In genomic region chr15:83277451-83277850, GRCm38 (mm10) we compare ENCODE assay signal across 16 mouse cellular contexts. TPM values are rescaled to one million over a fixed set of nuclear protein-coding genes. Genes with fewer than 3 reads are reported as not detected.
DNase-seq lines count a peak whose midpoint lies in the region; ATAC-seq lines count a peak whose summit lies in the region.
"Had no signal": no experiment of that assay in that cellular context is flagged by ENCODE, and none has a peak within 500 bp of the region (broad histone marks: within the 10 kb centered on the region; RNA-seq: fewer than 3 reads in every experiment).

No protein-coding gene starts in this region.

- no peak for ATAC-seq in hindbrain, embryonic 13.5 days (ENCODE audit: low FRiP score)

- H3K27me3 ChIP-seq in hindbrain, embryonic 13.5 days, result no peaks in the 10 kb centered on the region
- H3K27me3 ChIP-seq: heart, embryonic 15.5 days had no signal

- no peak overlapping the region for H3K4me2 ChIP-seq in hindbrain, embryonic 13.5 days
- H3K4me2 ChIP-seq: heart, embryonic 15.5 days; liver, embryonic 13.5 days had no signal

- no peak overlapping the region for H3K27ac ChIP-seq in hindbrain, embryonic 13.5 days
- H3K27ac ChIP-seq: heart, embryonic 15.5 days; liver, embryonic 13.5 days; macrophage had no signal

- H3K9me3 ChIP-seq in hindbrain, embryonic 13.5 days, result no peaks in the 10 kb centered on the region
- H3K9me3 ChIP-seq: G1E; heart, embryonic 15.5 days; liver, embryonic 13.5 days had no signal

- H3K4me3 ChIP-seq in hindbrain, embryonic 13.5 days, result no peak overlapping the region
- H3K4me3 ChIP-seq: heart, embryonic 15.5 days; liver, embryonic 13.5 days had no signal

- DNase-seq in frontal cortex, adult 2 months (ENCODE audit: extremely low spot score in 1 of 2, low spot score in 1 of 2), result peak; percentile 44 to 71
- no peak for DNase-seq in frontal cortex, postnatal 10 days (ENCODE audit: low spot score in 2 of 2)
- DNase-seq in cerebellum, adult 8-10 months, result peak; percentile 50
- peak; percentile 23 to 68 for DNase-seq in left cerebral cortex, adult 9 months (ENCODE audit: low spot score in 2 of 2)
- peak; percentile 27 to 70 for DNase-seq in right cerebral cortex, postnatal 36 days (ENCODE audit: low spot score in 2 of 2)
- DNase-seq in heart, adult 8-10 months (ENCODE audit: low spot score), result no peak
- DNase-seq in urinary bladder, adult 2 months (ENCODE audit: low spot score), result no peak
- DNase-seq: B cell, adult 2 months; embryo, embryonic 11 days; gastrocnemius, postnatal 36 days; kidney, postnatal 25 days; liver, embryonic 13.5 days had no signal

- H3K36me3 ChIP-seq in hindbrain, embryonic 13.5 days, result no peaks in the 10 kb centered on the region
- H3K36me3 ChIP-seq: G1E; heart, embryonic 15.5 days; liver, embryonic 13.5 days had no signal

- H3K9ac ChIP-seq in hindbrain, embryonic 13.5 days, result no peak overlapping the region
- H3K9ac ChIP-seq: heart, embryonic 15.5 days; liver, embryonic 13.5 days had no signal

- 90% methylated on average over 4 of the region's 4 CpGs for WGBS in hindbrain, embryonic 13.5 days

- no peaks in the 10 kb centered on the region for H3K4me1 ChIP-seq in hindbrain, embryonic 13.5 days (replicated peaks)
- H3K4me1 ChIP-seq: heart, embryonic 15.5 days; liver, embryonic 13.5 days had no signal

RNA-seq across cellular contexts. Expression of gene A4galt, which starts 25.9 kb away (rescaled TPM):
- 5.0 and 6.7 TPM in 2 replicates for polyA plus RNA-seq in frontal cortex, adult 2 months (2012; rRNA removed)
- 1 to 10 TPM; 4.2 to 8.7 (median 5.8) TPM for total RNA-seq in heart, adult 8-10 months (2022)
- polyA plus RNA-seq in urinary bladder, adult 2 months (2012; rRNA removed), result 98.2 and 126 TPM in 2 replicates
- polyA plus RNA-seq in hindbrain, embryonic 13.5 days (2015; fragmentation: Nextera tagmentation; extraction: Ambion mirVana), result 3.0 and 4.4 TPM in 2 replicates
- polyA plus RNA-seq: G1E had no signal

Comparison
In these comparisons a context has a peak if more than half of its experiments do, and no peak if none do; other contexts are left out.
1. DNase-seq: peak in frontal cortex, adult 2 months (2 of 2), cerebellum, adult 8-10 months (single experiment), left cerebral cortex, adult 9 months (2 of 2) and right cerebral cortex, postnatal 36 days (2 of 2); none in frontal cortex, postnatal 10 days (0 of 2), heart, adult 8-10 months (single experiment) and urinary bladder, adult 2 months (single experiment).
2. RNA of gene A4galt, which starts 25.9 kb away (polyA plus RNA-seq): 98.2 to 126 TPM in urinary bladder, adult 2 months; 5.0 to 6.7 TPM in frontal cortex, adult 2 months and 3.0 to 4.4 TPM in hindbrain, embryonic 13.5 days; every median in the first group is over 10 times any median in the second.